Comparison of ENCODE assay signal across 15 mouse cellular contexts in the genomic region with DNA sequence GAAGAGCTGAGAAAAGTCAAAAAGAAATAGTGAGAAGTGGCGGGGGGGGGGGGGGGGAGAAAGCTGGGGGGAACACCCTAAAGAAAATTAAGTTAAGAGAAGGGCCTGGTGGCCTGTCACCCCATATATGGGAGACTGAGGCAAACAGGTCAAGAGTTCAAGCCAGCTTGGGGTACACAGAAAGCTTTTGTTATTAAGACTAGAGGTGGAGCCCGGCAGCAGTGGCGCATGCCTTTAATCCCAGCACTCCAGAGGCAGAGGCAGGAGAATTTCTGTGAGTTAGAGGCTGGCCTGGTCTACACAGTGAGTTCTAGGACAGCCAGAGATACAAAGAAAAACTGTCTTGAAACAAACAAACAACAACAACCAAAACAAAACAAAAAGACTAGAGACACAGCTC. TPM values are rescaled to one million over a fixed set of nuclear protein-coding genes. Genes with fewer than 3 reads are reported as not detected.
DNase-seq lines count a peak whose midpoint lies in the region; ATAC-seq and TF ChIP-seq lines count a peak whose summit lies in the region.
"Had no signal": no experiment of that assay in that cellular context is flagged by ENCODE, and none has a peak within 500 bp of the region (broad histone marks: within the 10 kb centered on the region; RNA-seq: fewer than 3 reads in every experiment).

No protein-coding gene starts in this region.

- H3K27ac ChIP-seq in kidney, embryonic 14.5 days (ENCODE audit: low read depth, low read length), result peak overlapping the region; percentile 66; the same call in 1 of the 2 replicates
- H3K27ac ChIP-seq in ES-Bruce4 (ENCODE audit: insufficient read depth, low read length), result no peak overlapping the region
- H3K27ac ChIP-seq in bone marrow macrophage, adult 2 months (ENCODE audit: insufficient read depth, low read depth, low read length), result peak overlapping the region; percentile 100
- H3K27ac ChIP-seq in liver, embryonic 11.5 days (ENCODE audit: low read depth, low read length), result peak overlapping the region; percentile 54

- peaks cover 15% of the 10 kb centered on the region for H3K36me3 ChIP-seq in kidney, embryonic 14.5 days (ENCODE audit: control insufficient read depth, insufficient read depth, low read length)
- peaks cover 12% of the 10 kb centered on the region for H3K36me3 ChIP-seq in ES-Bruce4 (ENCODE audit: control insufficient read depth, insufficient read depth, low read length, poor library complexity, severe bottlenecking)
- H3K36me3 ChIP-seq in liver, embryonic 11.5 days (ENCODE audit: control insufficient read depth, insufficient read depth, low read length), result peaks cover 13% of the 10 kb centered on the region

- peaks cover 29% of the 10 kb centered on the region for H3K4me1 ChIP-seq in kidney, embryonic 14.5 days (ENCODE audit: control insufficient read depth, insufficient read depth, low read length)
- peaks cover 1% of the 10 kb centered on the region for H3K4me1 ChIP-seq in ES-Bruce4 (ENCODE audit: control insufficient read depth, insufficient read depth, low read length)
- peaks cover 55% of the 10 kb centered on the region for H3K4me1 ChIP-seq in bone marrow macrophage, adult 2 months (ENCODE audit: control insufficient read depth, insufficient read depth, low read length)
- peaks cover 15% of the 10 kb centered on the region for H3K4me1 ChIP-seq in liver, embryonic 11.5 days (replicated peaks; ENCODE audit: control insufficient read depth, insufficient read depth, low read length)

- no peak for TF ChIP-seq CTCF in ES-Bruce4 (IDR thresholded peaks at IDR 0.05; ENCODE audit: low read depth, low read length)
- TF ChIP-seq CTCF in bone marrow macrophage, adult 2 months (IDR thresholded peaks at IDR 0.05; ENCODE audit: low read depth, low read length), result no peak

- intact Hi-C loops in left cerebral cortex, postnatal 25 days (cut with DNase I), result no loop called here

- 78% methylated on average over 3 of the region's 3 CpGs for WGBS in kidney, embryonic 14.5 days
- 91% methylated on average over 2 of the region's 3 CpGs for WGBS in liver, embryonic 11.5 days

- H3K4me3 ChIP-seq in kidney, embryonic 14.5 days (ENCODE audit: low read length), result no peak overlapping the region
- H3K4me3 ChIP-seq in ES-Bruce4 (ENCODE audit: low read depth, low read length), result no peak overlapping the region
- peak overlapping the region; percentile 9; the same call in 1 of the 2 replicates for H3K4me3 ChIP-seq in bone marrow macrophage, adult 2 months (ENCODE audit: insufficient read depth, low read length)
- 0 out of 2 replicates have a peak overlapping the region, but pooled peaks have one; percentile 8 for H3K4me3 ChIP-seq in liver, embryonic 11.5 days (ENCODE audit: low read depth, low read length)
- H3K4me3 ChIP-seq: embryonic facial prominence, embryonic 15.5 days; neural tube, embryonic 15.5 days had no signal

- no peak overlapping the region for H3K4me2 ChIP-seq in kidney, embryonic 14.5 days (replicated peaks; ENCODE audit: low read depth, low read length)
- peak overlapping the region; percentile 39 for H3K4me2 ChIP-seq in liver, embryonic 11.5 days
- H3K4me2 ChIP-seq: embryonic facial prominence, embryonic 15.5 days; neural tube, embryonic 15.5 days had no signal

- peak; percentile 59; the same call in 1 of the 2 replicates for TF ChIP-seq EP300 in ES-Bruce4 (IDR thresholded peaks at IDR 0.05; ENCODE audit: insufficient read depth, low read depth, low read length)

- ATAC-seq in kidney, embryonic 14.5 days (ENCODE audit: low FRiP score, low TSS enrichment), result no peak
- no peak for ATAC-seq in liver, embryonic 11.5 days (replicated peaks; ENCODE audit: low FRiP score)

- no peak for TF ChIP-seq POLR2A in ES-Bruce4 (IDR thresholded peaks at IDR 0.05; ENCODE audit: insufficient read depth, low read length)
- no peak for TF ChIP-seq POLR2A in bone marrow macrophage, adult 2 months (IDR thresholded peaks at IDR 0.05; ENCODE audit: borderline replicate concordance, low read depth, low read length)

- no peaks in the 10 kb centered on the region for H3K9me3 ChIP-seq in kidney, embryonic 14.5 days (ENCODE audit: control insufficient read depth, low read length)
- no peaks in the 10 kb centered on the region for H3K9me3 ChIP-seq in ES-Bruce4 (replicated peaks; ENCODE audit: control insufficient read depth, insufficient read depth, low read length, poor library complexity, severe bottlenecking)
- no peaks in the 10 kb centered on the region for H3K9me3 ChIP-seq in liver, embryonic 11.5 days (ENCODE audit: control insufficient read depth, low read length)
- H3K9me3 ChIP-seq: embryonic facial prominence, embryonic 15.5 days; neural tube, embryonic 15.5 days had no signal

- DNase-seq in kidney, adult 18-20 months, result no peak
- no peak for DNase-seq in liver, embryonic 11.5 days (ENCODE audit: low spot score)
- DNase-seq in urinary bladder, postnatal 25 days (ENCODE audit: low spot score), result no peak
- DNase-seq in cerebellum, adult 11 months, result no peak
- DNase-seq in left cerebral cortex, postnatal 25 days (ENCODE audit: low spot score in 2 of 2), result no peak
- DNase-seq: cerebellum, adult 9-10 months; right cerebral cortex, postnatal 4 days had no signal

- no peak overlapping the region for H3K9ac ChIP-seq in kidney, embryonic 14.5 days (ENCODE audit: low read depth, low read length)
- no peak overlapping the region for H3K9ac ChIP-seq in ES-Bruce4 (ENCODE audit: low read depth, poor library complexity, severe bottlenecking)
- H3K9ac ChIP-seq in liver, embryonic 11.5 days (ENCODE audit: low read depth, low read length), result no peak overlapping the region; the same call in 1 of the 2 replicates
- H3K9ac ChIP-seq: embryonic facial prominence, embryonic 15.5 days; neural tube, embryonic 15.5 days had no signal

- no peaks in the 10 kb centered on the region for H3K27me3 ChIP-seq in kidney, embryonic 14.5 days (ENCODE audit: control insufficient read depth, insufficient read depth, low read length)
- H3K27me3 ChIP-seq in ES-Bruce4 (ENCODE audit: control insufficient read depth, insufficient read depth, low read length, poor library complexity, severe bottlenecking), result no peaks in the 10 kb centered on the region
- H3K27me3 ChIP-seq in liver, embryonic 11.5 days (replicated peaks; ENCODE audit: control insufficient read depth, insufficient read depth, low read length), result no peaks in the 10 kb centered on the region
- H3K27me3 ChIP-seq: CH12.LX; embryonic facial prominence, embryonic 15.5 days; neural tube, embryonic 15.5 days had no signal

RNA-seq across cellular contexts. Expression of a gene that starts 7.3 kb away (rescaled TPM):
- 91.1 and 148 TPM in 2 replicates for polyA plus RNA-seq in kidney, embryonic 14.5 days (2014; fragmentation: Nextera tagmentation; extraction: Ambion mirVana)
- polyA plus RNA-seq in ES-Bruce4 (2011; ENCODE audit: insufficient read depth, insufficient read length, low read depth, missing spikeins), result 450 and 464 TPM in 2 replicates
- 868 and 944 TPM in 2 replicates for polyA plus RNA-seq in bone marrow macrophage, adult 2 months (2012; ENCODE audit: insufficient read depth, insufficient read length, missing spikeins)
- 41.1 and 44.0 TPM in 2 replicates for polyA plus RNA-seq in liver, embryonic 11.5 days (2014; fragmentation: Nextera tagmentation; extraction: Ambion mirVana)
- 10 to 100 TPM; 18.3 to 18.5 TPM for total RNA-seq in left cerebral cortex, postnatal 25 days (2021)

RNA-seq across cellular contexts. Expression of a gene that starts 11.7 kb away (rescaled TPM):
- 0.72 and 1.3 TPM in 2 replicates for polyA plus RNA-seq in kidney, embryonic 14.5 days (2014; fragmentation: Nextera tagmentation; extraction: Ambion mirVana)
- polyA plus RNA-seq in ES-Bruce4 (2011; ENCODE audit: insufficient read depth, insufficient read length, low read depth, missing spikeins), result 1.1 and 1.7 TPM in 2 replicates
- polyA plus RNA-seq in bone marrow macrophage, adult 2 months (2012; ENCODE audit: insufficient read depth, insufficient read length, missing spikeins), result not detected in 2 replicates
- polyA plus RNA-seq in liver, embryonic 11.5 days (2014; fragmentation: Nextera tagmentation; extraction: Ambion mirVana), result 0.49 and 1.0 TPM in 2 replicates
- total RNA-seq in left cerebral cortex, postnatal 25 days (2021), result not detected
- total RNA-seq: left cerebral cortex, adult 8-10 months; megakaryocyte-erythroid progenitor cell, adult 5-6 weeks had no signal

RNA-seq across cellular contexts. Expression of a gene that starts 28.9 kb away (rescaled TPM):
- polyA plus RNA-seq in kidney, embryonic 14.5 days (2014; fragmentation: Nextera tagmentation; extraction: Ambion mirVana), result 18.0 and 22.3 TPM in 2 replicates
- polyA plus RNA-seq in ES-Bruce4 (2011; ENCODE audit: insufficient read depth, insufficient read length, low read depth, missing spikeins), result 16.2 and 22.8 TPM in 2 replicates
- 111 and 129 TPM in 2 replicates for polyA plus RNA-seq in bone marrow macrophage, adult 2 months (2012; ENCODE audit: insufficient read depth, insufficient read length, missing spikeins)
- 18.6 and 21.5 TPM in 2 replicates for polyA plus RNA-seq in liver, embryonic 11.5 days (2014; fragmentation: Nextera tagmentation; extraction: Ambion mirVana)
- 10 to 100 TPM; 20.7 to 21.2 TPM for total RNA-seq in left cerebral cortex, postnatal 25 days (2021)

RNA-seq across cellular contexts. Expression of a gene that starts 31.3 kb away (rescaled TPM):
- polyA plus RNA-seq in kidney, embryonic 14.5 days (2014; fragmentation: Nextera tagmentation; extraction: Ambion mirVana), result 1.8 and 2.4 TPM in 2 replicates
- 0.31 and 0.43 TPM in 2 replicates for polyA plus RNA-seq in ES-Bruce4 (2011; ENCODE audit: insufficient read depth, insufficient read length, low read depth, missing spikeins)
- 0.28 TPM in 1 of 2 replicates, not detected in the other for polyA plus RNA-seq in bone marrow macrophage, adult 2 months (2012; ENCODE audit: insufficient read depth, insufficient read length, missing spikeins)
- 0.71 and 1.1 TPM in 2 replicates for polyA plus RNA-seq in liver, embryonic 11.5 days (2014; fragmentation: Nextera tagmentation; extraction: Ambion mirVana)
- 10 to 100 TPM; 73.5 to 74.2 TPM for total RNA-seq in left cerebral cortex, postnatal 25 days (2021)
- total RNA-seq: megakaryocyte-erythroid progenitor cell, adult 5-6 weeks had no signal

RNA-seq across cellular contexts. Expression of a gene that starts 35.8 kb away (rescaled TPM):
- 5.8 and 7.0 TPM in 2 replicates for polyA plus RNA-seq in kidney, embryonic 14.5 days (2014; fragmentation: Nextera tagmentation; extraction: Ambion mirVana)
- polyA plus RNA-seq in ES-Bruce4 (2011; ENCODE audit: insufficient read depth, insufficient read length, low read depth, missing spikeins), result 2.5 and 3.1 TPM in 2 replicates
- polyA plus RNA-seq in bone marrow macrophage, adult 2 months (2012; ENCODE audit: insufficient read depth, insufficient read length, missing spikeins), result 21.8 and 23.4 TPM in 2 replicates
- polyA plus RNA-seq in liver, embryonic 11.5 days (2014; fragmentation: Nextera tagmentation; extraction: Ambion mirVana), result 2.6 and 3.1 TPM in 2 replicates
- total RNA-seq in left cerebral cortex, postnatal 25 days (2021), result 10 to 100 TPM; 18.6 to 20.5 TPM

Comparison
In these comparisons a context has a peak if more than half of its experiments do, and no peak if none do; other contexts are left out.
1. H3K4me3 ChIP-seq: peak in bone marrow macrophage, adult 2 months (single experiment) and liver, embryonic 11.5 days (single experiment); none in kidney, embryonic 14.5 days (single experiment) and ES-Bruce4 (single experiment).